Mouse (Mus musculus) frontal cortex, postnatal 25 days (tissue): Measurements from ENCODE around the gene Olfr17.
"Not testable (repeated sequence)": the region's sequence is repeated elsewhere in the genome, so short reads cannot be mapped to it uniquely, and the experiment has no call there.

Experiments
- DNase-seq, 2 experiments: peaks; one replicate each; pipeline ENCODE4 v3.0.0; 2022; ENCODE audit warnings: low spot score in 2 of 2

Olfr17 gene

DNA sequence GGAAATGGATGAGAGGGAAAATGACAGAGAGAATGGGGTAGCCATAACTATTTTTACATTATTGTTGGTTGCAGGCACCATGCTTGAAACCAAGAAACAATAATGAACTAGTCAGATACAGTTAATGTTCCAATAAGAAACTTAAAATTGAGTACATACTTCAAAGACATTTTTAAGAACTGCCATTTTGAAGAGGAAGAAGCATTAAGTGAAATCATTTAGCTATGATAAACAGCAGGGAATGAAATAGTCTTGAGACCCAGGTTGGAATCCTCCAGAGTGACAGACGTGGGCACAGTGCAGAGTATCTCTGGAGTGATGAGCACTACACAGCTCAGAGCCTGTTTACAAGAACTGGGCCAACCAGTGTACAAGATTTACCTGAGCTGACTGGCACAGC lies at the start of gene Olfr17:
Gene Olfr17, plus strand, starts transcription at position 301 of the 400 bp plus-strand sequence.
- no peak for DNase-seq

DNA sequence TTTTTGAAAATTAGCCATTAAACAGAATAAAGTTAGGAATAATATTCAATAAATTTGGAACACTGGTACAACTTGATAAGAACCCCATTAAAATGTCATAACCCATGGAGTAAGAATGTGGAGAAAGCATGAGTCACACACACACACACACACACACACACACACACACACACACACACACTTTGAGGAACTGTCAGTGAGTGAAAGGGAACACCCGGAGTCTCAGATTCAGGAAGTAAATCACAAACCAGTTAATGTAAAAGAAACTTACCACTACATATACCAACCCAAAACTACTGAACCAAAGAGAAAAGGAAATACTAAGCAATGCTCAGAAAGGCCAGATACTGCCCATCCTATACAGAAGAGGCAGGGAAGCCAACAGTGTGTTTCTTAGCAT lies 48.6 kb upstream of the Olfr17 start:
- DNase-seq, result no peak

DNA sequence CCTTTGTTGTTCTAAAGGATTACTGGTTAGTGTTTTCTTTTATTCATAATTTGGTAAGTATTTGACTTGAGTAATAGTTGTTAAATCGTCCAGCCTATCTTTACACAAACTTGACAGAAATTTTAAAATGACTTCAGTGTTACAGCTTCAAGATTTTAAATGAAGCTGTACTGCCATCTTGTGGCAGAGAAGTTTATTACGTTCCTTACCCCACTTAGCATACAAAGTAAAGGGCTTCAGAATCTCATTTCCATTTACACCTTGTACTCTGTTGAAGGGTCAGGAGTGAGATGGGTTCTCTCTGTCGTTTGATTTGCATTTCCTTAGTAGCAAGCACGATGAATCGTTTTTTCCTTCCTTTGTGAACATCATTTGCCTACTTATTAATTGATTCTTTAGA lies 47.2 kb upstream of the Olfr17 start:
- peak in 1 of 2 experiments; percentile 15 for DNase-seq

DNA sequence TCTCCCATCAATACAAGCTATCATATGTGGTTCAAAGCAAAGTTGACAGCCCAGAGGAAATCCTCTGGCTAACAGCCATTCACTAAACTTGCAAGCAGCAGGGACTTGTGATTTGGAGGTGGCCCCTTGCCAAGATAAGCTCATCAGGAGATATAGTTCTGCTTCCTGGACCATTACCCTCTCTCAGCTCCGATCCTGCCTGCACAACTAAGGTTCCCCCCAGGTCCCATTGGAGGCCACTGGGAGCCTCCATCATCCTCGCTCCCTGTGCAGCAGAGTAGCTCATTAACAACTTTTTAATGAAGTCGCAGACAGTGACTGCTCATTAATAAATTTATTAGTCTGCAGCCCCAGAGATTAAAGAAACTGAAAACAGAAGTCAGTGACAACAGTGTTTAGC lies 45.4 kb upstream of the Olfr17 start:
- no peak for DNase-seq

DNA sequence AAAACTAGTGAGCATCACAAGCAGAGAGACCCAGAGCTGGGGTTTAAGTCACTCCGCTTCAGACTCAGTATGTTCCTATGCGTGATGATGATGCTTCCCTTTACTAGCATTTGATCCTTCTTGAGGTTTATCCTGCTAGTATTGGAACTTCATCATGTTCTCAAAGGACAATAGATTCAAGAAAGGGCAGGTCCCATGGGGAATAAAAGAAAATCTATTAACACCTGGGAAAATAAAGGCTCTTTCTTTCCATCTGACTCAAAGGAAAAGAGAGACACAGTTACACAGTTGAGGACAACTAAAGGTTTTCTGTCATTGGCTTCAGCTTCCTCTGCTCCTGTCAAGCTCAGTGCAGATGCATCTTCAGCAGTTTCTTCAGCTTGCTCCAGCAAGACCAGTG lies 22.3 kb upstream of the Olfr17 start, which contains the start of gene Olfr714:
Gene Olfr714, plus strand, starts transcription at position 301 of the 400 bp plus-strand sequence.
- no peak for DNase-seq

DNA sequence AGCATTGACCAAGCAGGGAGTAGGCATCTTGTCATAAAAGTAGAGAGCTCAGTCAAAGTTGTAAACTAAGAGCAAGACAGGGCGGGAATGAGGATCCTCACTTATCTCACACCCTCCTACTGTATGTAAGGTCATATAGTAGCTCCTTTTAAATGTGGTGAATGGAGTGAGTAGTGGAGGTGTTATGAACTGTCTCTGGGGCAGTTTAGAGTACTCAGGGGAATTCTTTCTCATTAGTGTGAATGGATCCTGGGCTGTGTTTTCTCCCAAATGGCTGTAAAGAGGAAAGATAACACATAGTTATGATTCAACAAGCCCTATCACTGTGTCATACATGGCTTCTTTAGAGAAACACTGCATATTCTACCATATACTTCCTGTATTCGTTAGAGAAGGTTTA lies 17.2 kb downstream of the Olfr17 start, which contains the start of gene Olfr715b:
Gene Olfr715b, minus strand, starts transcription at position 101 of the 400 bp plus-strand sequence.
- not testable (repeated sequence) for DNase-seq

DNA sequence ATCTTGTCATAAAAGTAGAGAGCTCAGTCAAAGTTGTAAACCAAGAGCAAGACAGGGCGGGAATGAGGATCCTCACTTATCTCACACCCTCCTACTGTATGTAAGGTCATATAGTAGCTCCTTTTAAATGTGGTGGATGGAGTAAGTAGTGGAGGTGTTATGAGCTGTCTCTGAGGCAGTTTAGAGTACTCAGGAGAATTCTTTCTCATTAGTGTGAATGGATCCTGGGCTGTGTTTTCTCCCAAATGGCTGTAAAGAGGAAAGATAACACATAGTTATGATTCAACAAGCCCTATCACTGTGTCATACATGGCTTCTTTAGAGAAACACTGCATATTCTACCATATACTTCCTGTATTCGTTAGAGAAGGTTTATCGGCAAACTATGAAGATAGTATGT lies 38.0 kb downstream of the Olfr17 start, which contains the start of gene Olfr715:
Gene Olfr715, minus strand, starts transcription at position 101 of the 400 bp plus-strand sequence.
- not testable (repeated sequence) for DNase-seq

DNA sequence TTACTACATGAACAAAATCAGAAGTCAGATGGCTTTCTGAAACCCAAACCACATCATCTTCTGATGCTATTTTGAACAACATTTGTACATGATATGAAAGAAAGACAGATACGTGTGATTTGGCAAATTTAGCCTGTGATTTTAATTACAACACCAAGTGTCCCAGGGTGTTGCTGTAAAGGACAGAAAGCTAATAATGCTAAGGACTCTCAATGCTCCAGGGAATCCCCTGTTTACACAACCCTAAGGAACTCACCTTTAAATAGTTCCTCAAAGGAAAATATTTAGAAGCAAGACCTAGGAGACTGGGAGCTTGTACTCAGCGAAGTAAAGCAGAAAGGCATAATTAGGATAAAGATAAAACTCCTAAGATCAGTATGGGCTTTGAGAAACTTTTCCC lies 45.0 kb downstream of the Olfr17 start, which contains the start of gene Olfr716:
Gene Olfr716, plus strand, starts transcription at position 301 of the 400 bp plus-strand sequence.
- not testable (repeated sequence) for DNase-seq
